Comparison of ENCODE assay signal across 8 mouse cellular contexts in the genomic region with DNA sequence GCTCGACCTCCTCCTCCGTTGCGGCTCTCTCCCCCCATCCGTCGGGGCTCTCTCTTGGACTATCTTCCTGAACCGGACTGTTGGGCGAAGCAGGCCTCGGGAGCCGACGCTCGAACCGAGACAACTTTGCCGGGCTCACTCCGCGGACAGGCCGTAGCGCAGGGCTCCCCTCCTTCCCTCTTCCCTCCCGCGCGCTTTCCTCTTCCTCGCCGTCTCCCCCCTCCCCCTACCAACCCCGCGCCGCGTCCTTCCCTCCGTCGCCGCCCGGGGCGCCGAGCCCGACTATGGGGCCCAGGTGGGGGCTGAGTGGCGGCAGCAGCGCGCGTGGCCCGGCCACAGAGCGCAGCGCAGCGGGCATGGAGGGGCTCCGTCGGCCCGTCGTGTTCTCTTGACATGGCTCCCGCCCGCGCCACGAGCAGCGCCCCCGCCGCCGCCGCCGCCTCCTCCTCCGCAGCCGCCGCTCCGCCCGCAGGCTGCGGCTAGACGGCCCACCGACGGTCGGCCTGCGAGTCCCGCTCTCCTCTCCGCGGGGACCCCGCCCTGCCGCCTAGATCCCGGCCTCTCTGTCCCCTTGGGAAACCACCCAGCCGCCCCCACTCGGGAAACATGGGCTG. TPM values are rescaled to one million over a fixed set of nuclear protein-coding genes. Genes with fewer than 3 reads are reported as not detected.
DNase-seq lines count a peak whose midpoint lies in the region; ATAC-seq and TF ChIP-seq lines count a peak whose summit lies in the region.

A gene (plus strand): TSS at position 350 of the 614 bp plus-strand sequence.

- H3K27me3 ChIP-seq in heart, embryonic 11.5 days (ENCODE audit: control insufficient read depth, insufficient read depth, low read length): no peaks in the 10 kb centered on the region

- H3K4me2 ChIP-seq in heart, embryonic 11.5 days: peak within 1 kb of the TSS; percentile 90

- peak; percentile 39 for DNase-seq in ES-CJ7 (ENCODE audit: low read depth, low spot score)
- DNase-seq in adrenal gland, adult 8-10 months: no peak
- peak; percentile 68 to 79 for DNase-seq in kidney, postnatal 4 days
- DNase-seq in lung, adult 18-20 months: peak; percentile 39 to 47
- DNase-seq in retina, postnatal 1 day: no peak

- H3K9me3 ChIP-seq in heart, embryonic 11.5 days (replicated peaks; ENCODE audit: control insufficient read depth, low read length): no peaks in the 10 kb centered on the region

- TF ChIP-seq CTCF in embryonic fibroblast, embryonic 13.5 days (IDR thresholded peaks at IDR 0.05; ENCODE audit: borderline replicate concordance, insufficient read depth, low read length): no peak

- H3K4me3 ChIP-seq in embryonic fibroblast, embryonic 13.5 days (ENCODE audit: insufficient read depth, low read length): peak within 1 kb of the TSS; percentile 100
- peak within 1 kb of the TSS; percentile 94 for H3K4me3 ChIP-seq in heart, embryonic 11.5 days (ENCODE audit: low read depth, low read length)

- peak within 1 kb of the TSS; percentile 97 for H3K9ac ChIP-seq in heart, embryonic 11.5 days (ENCODE audit: low read depth, low read length)

- peak within 1 kb of the TSS; percentile 96 for H3K27ac ChIP-seq in embryonic fibroblast, embryonic 13.5 days (ENCODE audit: insufficient read depth, low read length)
- H3K27ac ChIP-seq in heart, embryonic 11.5 days (ENCODE audit: low read depth, low read length): peak within 1 kb of the TSS; percentile 99

- peaks cover 4% of the 10 kb centered on the region for H3K4me1 ChIP-seq in embryonic fibroblast, embryonic 13.5 days (ENCODE audit: control insufficient read depth, insufficient read depth, low read length)
- H3K4me1 ChIP-seq in heart, embryonic 11.5 days (ENCODE audit: control insufficient read depth, insufficient read depth, low read length): peaks cover 4% of the 10 kb centered on the region; the same call in 1 of the 2 replicates

- TF ChIP-seq POLR2A in embryonic fibroblast, embryonic 13.5 days (IDR thresholded peaks at IDR 0.05; ENCODE audit: low read depth, low read length): no peak

- no peaks in the 10 kb centered on the region for H3K36me3 ChIP-seq in heart, embryonic 11.5 days (ENCODE audit: control insufficient read depth, insufficient read depth, low read length)

- ATAC-seq in heart, embryonic 11.5 days (replicated peaks; ENCODE audit: insufficient number of reproducible peaks, low FRiP score, low TSS enrichment): peak; percentile 55
- peak; percentile 27 for ATAC-seq in neutrophil, adult 5-6 weeks (ENCODE audit: extremely low read depth, insufficient number of reproducible peaks, low FRiP score, poor library complexity, severe bottlenecking)

- WGBS in heart, embryonic 11.5 days (ENCODE audit: insufficient replicate concordance): under 1% methylated on average over 54 of the region's 74 CpGs

RNA-seq across cellular contexts. Expression of the gene that starts here (rescaled TPM):
- total RNA-seq in adrenal gland, adult 8-10 months (2022): 100 to 1,000 TPM; 194 to 209 (median 205) TPM
- 125 and 165 TPM in 2 replicates for polyA plus RNA-seq in embryonic fibroblast, embryonic 13.5 days (2011; ENCODE audit: insufficient read length, low read depth, missing spikeins)
- polyA plus RNA-seq in heart, embryonic 11.5 days (2014; fragmentation: Nextera tagmentation; extraction: Ambion mirVana): 11.1 and 19.2 TPM in 2 replicates
- total RNA-seq in neutrophil, adult 5-6 weeks (2017): 71.0 and 76.9 TPM in 2 replicates

Comparison
In these comparisons a context has a peak if more than half of its experiments do, and no peak if none do; other contexts are left out.
1. DNase-seq: peak in ES-CJ7 (single experiment), kidney, postnatal 4 days (2 of 2) and lung, adult 18-20 months (2 of 2); none in adrenal gland, adult 8-10 months (single experiment) and retina, postnatal 1 day (single experiment).